26 mouse cellular contexts compared by ENCODE assay signal in genomic region chr7:96757067-96757466, GRCm38 (mm10).
"Had no signal": no experiment of that assay in that cellular context is flagged by ENCODE, and none has a peak within 500 bp of the region (broad histone marks: within the 10 kb centered on the region; RNA-seq: fewer than 3 reads in every experiment).

No protein-coding gene starts in this region.

- H3K9me3 ChIP-seq: heart, embryonic 13.5 days; heart, embryonic 15.5 days; hindbrain, embryonic 12.5 days; hindbrain, embryonic 15.5 days; liver, embryonic 13.5 days; liver, embryonic 15.5 days had no signal

- H3K9ac ChIP-seq: heart, embryonic 13.5 days; heart, embryonic 15.5 days; hindbrain, embryonic 12.5 days; hindbrain, embryonic 15.5 days; limb, embryonic 12.5 days; liver, embryonic 13.5 days; liver, embryonic 15.5 days; liver, postnatal 0 days had no signal

- H3K4me2 ChIP-seq: heart, embryonic 11.5 days; heart, embryonic 13.5 days; heart, embryonic 15.5 days; hindbrain, embryonic 12.5 days; hindbrain, embryonic 15.5 days; limb, embryonic 12.5 days; liver, embryonic 11.5 days; liver, embryonic 13.5 days; liver, embryonic 15.5 days had no signal

- H3K36me3 ChIP-seq: heart, embryonic 15.5 days; hindbrain, embryonic 15.5 days; liver, embryonic 13.5 days; liver, embryonic 15.5 days had no signal

- H3K27me3 ChIP-seq: heart, embryonic 15.5 days; hindbrain, embryonic 12.5 days; hindbrain, embryonic 15.5 days; limb, embryonic 12.5 days; liver, embryonic 13.5 days; liver, embryonic 15.5 days had no signal

- H3K4me3 ChIP-seq: heart, adult 2 months; heart, embryonic 13.5 days; heart, embryonic 15.5 days; hindbrain, embryonic 12.5 days; hindbrain, embryonic 15.5 days; limb, embryonic 12.5 days; liver, embryonic 13.5 days; liver, embryonic 15.5 days had no signal

- DNase-seq: gastrocnemius, postnatal 14 days; gastrocnemius, postnatal 36 days; heart, adult 11 months; heart, adult 2 months; heart, postnatal 14 days; heart, postnatal 36 days; kidney, adult 11 months; kidney, adult 2 months; kidney, adult 9 months; kidney, postnatal 14 days; kidney, postnatal 36 days; layer of hippocampus, adult 9-11 months; layer of hippocampus, postnatal 36 days; liver; liver, embryonic 13.5 days; liver, postnatal 0 days had no signal

- H3K27ac ChIP-seq: heart, adult 2 months; hindbrain, embryonic 15.5 days; hindbrain, postnatal 0 days; liver, embryonic 13.5 days; liver, embryonic 15.5 days had no signal

- H3K4me1 ChIP-seq: liver, embryonic 13.5 days; liver, embryonic 15.5 days had no signal

- ATAC-seq: hindbrain, postnatal 0 days; intestine, embryonic 16.5 days; liver, postnatal 0 days had no signal
